Mouse (Mus musculus) thymus, postnatal 36 days (tissue): ENCODE measurements around the gene Ankrd44.

Experiments
- DNase-seq, 2 experiments: peaks; one replicate each; pipeline ENCODE4 v3.0.0; 2022; ENCODE audit warnings: mixed read lengths in 2 of 2

Gene Ankrd44

DNA sequence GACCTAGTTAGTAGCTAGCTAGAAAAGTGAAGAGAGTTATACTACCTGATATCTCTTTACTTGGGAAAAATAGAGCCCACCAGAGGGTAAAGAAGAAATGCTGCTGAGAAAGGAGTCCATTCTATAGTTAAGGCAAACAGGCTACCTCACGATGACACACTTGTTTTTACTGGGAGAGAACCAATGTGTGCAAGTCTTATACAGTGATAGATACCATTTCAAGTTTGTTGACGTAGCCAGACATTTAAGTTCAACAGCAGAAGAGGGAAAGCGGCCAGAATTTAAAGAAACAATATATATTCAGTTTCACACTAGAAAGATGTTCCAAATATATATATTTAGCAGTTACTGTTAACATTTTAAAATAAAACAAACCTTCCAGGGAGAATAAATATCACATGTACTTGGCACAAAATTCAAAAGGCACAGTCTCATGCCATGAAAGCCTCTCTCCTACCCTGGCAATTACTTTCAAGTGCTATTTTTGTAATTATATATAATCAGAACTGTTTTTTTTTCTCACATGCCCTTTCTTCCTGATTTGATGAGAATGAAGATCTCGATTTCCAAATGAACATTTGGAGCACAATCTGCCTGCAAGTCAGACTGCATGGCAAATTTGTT is 328.5 kb downstream of the Ankrd44 start:
- DNase-seq: no peak

DNA sequence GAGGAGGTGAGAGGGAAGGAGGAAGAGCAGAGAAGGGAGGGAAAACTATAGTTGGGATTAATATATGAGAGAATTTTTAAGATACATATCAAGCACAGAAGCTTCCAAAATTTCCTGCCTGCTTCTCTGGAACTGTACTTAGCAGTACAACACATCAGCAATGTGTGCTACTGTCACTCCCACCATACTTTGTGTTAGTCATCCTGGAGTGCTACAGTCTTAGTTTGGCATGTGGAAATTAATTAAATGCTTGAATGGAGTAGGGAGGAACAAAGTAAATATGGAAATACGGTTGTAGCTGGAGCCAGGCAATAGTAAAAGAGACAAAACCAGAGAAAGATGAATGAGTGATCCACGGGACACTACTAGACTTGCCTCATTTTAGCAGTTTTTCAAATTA is 330.0 kb downstream of the Ankrd44 start:
- DNase-seq: no peak
